Mouse (Mus musculus) right cerebral cortex, postnatal 36 days (tissue): ENCODE results near the gene Hectd4.
"Not testable (repeated sequence)": the region's sequence is repeated elsewhere in the genome, so short reads cannot be mapped to it uniquely, and the experiment has no call there.

Source experiments
- DNase-seq, 2 experiments: peaks; one replicate each; pipeline ENCODE4 v3.0.0; 2022; ENCODE audit warnings: low spot score in 2 of 2, mixed read lengths in 1 of 2

The Hectd4 gene

GRCm38 (mm10) chr5:121287213-121287612 lies 67.2 kb downstream of the Hectd4 start:
- no peak for DNase-seq

GRCm38 (mm10) chr5:121290289-121290688 lies 70.3 kb downstream of the Hectd4 start:
- DNase-seq: no peak

- no peak for DNase-seq
Observed at GRCm38 (mm10) chr5:121292309-121293165, 72.5 kb downstream of the Hectd4 start.

GRCm38 (mm10) chr5:121305009-121305408 lies 85.0 kb downstream of the Hectd4 start:
- DNase-seq: no peak

- DNase-seq: no peak
Observed at GRCm38 (mm10) chr5:121307620-121308019, 87.6 kb downstream of the Hectd4 start.

- DNase-seq: no peak
Observed at GRCm38 (mm10) chr5:121311576-121311975, 91.6 kb downstream of the Hectd4 start.

GRCm38 (mm10) chr5:121313764-121314474 lies 93.9 kb downstream of the Hectd4 start:
- DNase-seq: peak; percentile 34 to 36

- no peak for DNase-seq
Observed at GRCm38 (mm10) chr5:121326079-121326805, 106.2 kb downstream of the Hectd4 start.

GRCm38 (mm10) chr5:121329333-121330058 lies 109.5 kb downstream of the Hectd4 start:
- no peak for DNase-seq

GRCm38 (mm10) chr5:121330154-121330816 lies 110.3 kb downstream of the Hectd4 start:
- DNase-seq: not testable (repeated sequence)

- DNase-seq: no peak
Observed at GRCm38 (mm10) chr5:121331731-121332130, 111.7 kb downstream of the Hectd4 start.

GRCm38 (mm10) chr5:121333976-121334375 lies 114.0 kb downstream of the Hectd4 start:
- DNase-seq: no peak

GRCm38 (mm10) chr5:121334454-121334853 lies 114.4 kb downstream of the Hectd4 start:
- no peak for DNase-seq

- no peak for DNase-seq
Observed at GRCm38 (mm10) chr5:121335426-121335825, 115.4 kb downstream of the Hectd4 start.

- DNase-seq: no peak
Observed at GRCm38 (mm10) chr5:121336009-121336408, 116.0 kb downstream of the Hectd4 start.

- no peak for DNase-seq
Observed at GRCm38 (mm10) chr5:121336776-121337175, 116.8 kb downstream of the Hectd4 start.

- no peak for DNase-seq
Observed at GRCm38 (mm10) chr5:121339507-121340230, 119.7 kb downstream of the Hectd4 start.

GRCm38 (mm10) chr5:121340965-121341473 lies 121.0 kb downstream of the Hectd4 start:
- DNase-seq: no peak

- no peak for DNase-seq
Observed at GRCm38 (mm10) chr5:121342490-121342889, 122.5 kb downstream of the Hectd4 start.

GRCm38 (mm10) chr5:121343997-121344396 lies 124.0 kb downstream of the Hectd4 start:
- no peak for DNase-seq
